9 mouse cellular contexts compared by ENCODE assay signal in genomic region chr2:163839519-163839918, GRCm38 (mm10). TPM values are rescaled to one million over a fixed set of nuclear protein-coding genes. Genes with fewer than 3 reads are reported as not detected.
DNase-seq lines count a peak whose midpoint lies in the region; ATAC-seq and TF ChIP-seq lines count a peak whose summit lies in the region.
"Had no signal": no experiment of that assay in that cellular context is flagged by ENCODE, and none has a peak within 500 bp of the region (broad histone marks: within the 10 kb centered on the region; RNA-seq: fewer than 3 reads in every experiment).

No protein-coding gene starts in this region.

- intact Hi-C loops in heart, adult 2 months (cut with DNase I) = no loop called here
- intact Hi-C loops in left cerebral cortex, postnatal 14 days (cut with DNase I) = loop anchor here (10.0 kb wide), 1 partner anchor 55 kb away; no protein-coding TSS in a partner anchor

- no peak for ATAC-seq in heart, embryonic 11.5 days (replicated peaks; ENCODE audit: insufficient number of reproducible peaks, low FRiP score, low TSS enrichment)

- TF ChIP-seq CTCF in heart, adult 2 months (IDR thresholded peaks at IDR 0.05) = no peak
- TF ChIP-seq CTCF in MEL (IDR thresholded peaks at IDR 0.05 in 2 of 3, conservative IDR thresholded peaks at IDR 0.05 in 1 of 3; ENCODE audit: control insufficient read depth in 1 of 3, insufficient read depth in 1 of 3, low read depth in 2 of 3, low read length in 3 of 3, poor library complexity in 1 of 3, severe bottlenecking in 1 of 3) = no peak

- no peak overlapping the region for H3K27ac ChIP-seq in heart, adult 2 months
- no peak overlapping the region for H3K27ac ChIP-seq in heart, embryonic 11.5 days (ENCODE audit: low read depth, low read length)
- no peak overlapping the region for H3K27ac ChIP-seq in MEL (ENCODE audit: control insufficient read depth, low read depth, low read length)
- H3K27ac ChIP-seq: kidney, postnatal 0 days had no signal

- no peak for TF ChIP-seq POLR2A in heart, adult 2 months (IDR thresholded peaks at IDR 0.05; ENCODE audit: insufficient read depth, low read depth, low read length)
- no peak for TF ChIP-seq POLR2A in MEL (IDR thresholded peaks at IDR 0.05; ENCODE audit: control insufficient read depth in 1 of 2, insufficient read depth in 1 of 2, low read depth in 1 of 2, low read length in 2 of 2, poor library complexity in 1 of 2)

- 0 out of 2 replicates have a peak, but pooled peaks cover 1% of the 10 kb centered on the region for H3K4me1 ChIP-seq in heart, adult 2 months (ENCODE audit: control insufficient read depth, insufficient read depth, low read length)
- H3K4me1 ChIP-seq in heart, embryonic 11.5 days (ENCODE audit: control insufficient read depth, insufficient read depth, low read length) = no peaks in the 10 kb centered on the region
- no peaks in the 10 kb centered on the region for H3K4me1 ChIP-seq in MEL (ENCODE audit: control insufficient read depth in 1 of 2, insufficient read depth in 2 of 2, low read length in 2 of 2)

- DNase-seq in heart, adult 2 months = peak; percentile 73
- peak; percentile 10 for DNase-seq in MEL (ENCODE audit: low read depth, low spot score)
- peak; percentile 82 to 85 for DNase-seq in cerebellum, adult 18-20 months
- peak; percentile 61 to 62 for DNase-seq in kidney, postnatal 25 days
- peak; percentile 68 for DNase-seq in testis, postnatal 14 days (ENCODE audit: low spot score)
- DNase-seq in urinary bladder, postnatal 10 days (ENCODE audit: low spot score) = no peak
- DNase-seq in left cerebral cortex, postnatal 14 days (ENCODE audit: low spot score in 2 of 2) = no peak

- 17% methylated on average over 6 of the region's 6 CpGs for WGBS in heart, adult 2 months
- 45% methylated on average over 6 of the region's 6 CpGs for whole genome bisulfite sequencing in heart, embryonic 11.5 days (ENCODE audit: insufficient replicate concordance)

- TF ChIP-seq EP300 in heart, adult 2 months (IDR thresholded peaks at IDR 0.05; ENCODE audit: insufficient read depth, low read depth, low read length) = no peak
- no peak for TF ChIP-seq EP300 in MEL (IDR thresholded peaks at IDR 0.05; ENCODE audit: low read depth in 1 of 2, low read length in 2 of 2)

- TF ChIP-seq RAD21 in MEL (IDR thresholded peaks at IDR 0.05; ENCODE audit: low read depth, low read length) = no peak

- no peaks in the 10 kb centered on the region for H3K36me3 ChIP-seq in heart, adult 2 months (ENCODE audit: control insufficient read depth, insufficient read depth, low read length)
- H3K36me3 ChIP-seq in heart, embryonic 11.5 days (ENCODE audit: control insufficient read depth, insufficient read depth, low read length) = no peaks in the 10 kb centered on the region
- H3K36me3 ChIP-seq in MEL (ENCODE audit: control insufficient read depth in 1 of 2, insufficient read depth in 2 of 2, low read length in 2 of 2) = no peaks in the 10 kb centered on the region

- H3K9me3 ChIP-seq in heart, embryonic 11.5 days (replicated peaks; ENCODE audit: control insufficient read depth, low read length) = no peaks in the 10 kb centered on the region
- no peaks in the 10 kb centered on the region for H3K9me3 ChIP-seq in MEL (replicated peaks; ENCODE audit: insufficient read depth, low read length)

- no peaks in the 10 kb centered on the region for H3K79me2 ChIP-seq in heart, adult 2 months (replicated peaks; ENCODE audit: control insufficient read depth, insufficient read depth, low read length)
- H3K79me2 ChIP-seq in MEL (ENCODE audit: control insufficient read depth, insufficient read depth, low read length, poor library complexity) = no peaks in the 10 kb centered on the region

- H3K4me2 ChIP-seq in heart, embryonic 11.5 days = no peak overlapping the region

- H3K27me3 ChIP-seq in heart, adult 2 months (ENCODE audit: control insufficient read depth, insufficient read depth, low read length) = no peaks in the 10 kb centered on the region
- H3K27me3 ChIP-seq in heart, embryonic 11.5 days (ENCODE audit: control insufficient read depth, insufficient read depth, low read length) = 0 out of 2 replicates have a peak, but pooled peaks cover 3% of the 10 kb centered on the region
- peaks cover 3% of the 10 kb centered on the region in 2 experiments for H3K27me3 ChIP-seq in MEL (ENCODE audit: control insufficient read depth in 1 of 2, insufficient read depth in 2 of 2, low read length in 2 of 2)

- no peak overlapping the region for H3K9ac ChIP-seq in heart, adult 2 months (ENCODE audit: low read depth, low read length)
- no peak overlapping the region for H3K9ac ChIP-seq in heart, embryonic 11.5 days (ENCODE audit: low read depth, low read length)
- H3K9ac ChIP-seq in MEL (ENCODE audit: control insufficient read depth, low read depth, low read length, poor library complexity, severe bottlenecking) = no peak overlapping the region

- H3K4me3 ChIP-seq in heart, adult 2 months = no peak overlapping the region
- no peak overlapping the region for H3K4me3 ChIP-seq in heart, embryonic 11.5 days (ENCODE audit: low read depth, low read length)
- H3K4me3 ChIP-seq in MEL (ENCODE audit: control insufficient read depth in 1 of 2, insufficient read depth in 1 of 2, low read depth in 2 of 2, low read length in 2 of 2) = no peak overlapping the region

TF ChIP-seq in MEL, 35 proteins besides CTCF, POLR2A, EP300 and RAD21:
- no peak for TF ChIP-seq NRF1 (IDR thresholded peaks at IDR 0.05; ENCODE audit: insufficient read depth, low read depth, low read length, poor library complexity, severe bottlenecking)
- no peak for TF ChIP-seq MYC (IDR thresholded peaks at IDR 0.05; ENCODE audit: low read depth, low read length)
- TF ChIP-seq KAT2A (conservative IDR thresholded peaks at IDR 0.05; ENCODE audit: low read depth, low read length) = no peak
- no peak for TF ChIP-seq ZNF384 (IDR thresholded peaks at IDR 0.05; ENCODE audit: low read depth, low read length)
- no peak for TF ChIP-seq ETS1 (IDR thresholded peaks at IDR 0.05; ENCODE audit: low read depth, low read length)
- no peak for TF ChIP-seq ZC3H11A (IDR thresholded peaks at IDR 0.05; ENCODE audit: low read depth, low read length)

RNA-seq across cellular contexts. Expression of gene Kcnk15, which starts 13.9 kb away (rescaled TPM):
- total RNA-seq in heart, adult 2 months (2021) = not detected
- not detected in 2 replicates for polyA plus RNA-seq in heart, adult 2 months (2012; rRNA removed)
- not detected in 2 replicates for polyA plus RNA-seq in heart, embryonic 11.5 days (2014; fragmentation: Nextera tagmentation; extraction: Ambion mirVana)
- total RNA-seq in MEL (2012; rRNA removed) = not detected in 2 replicates
- polyA plus RNA-seq in MEL (2012; ENCODE audit: insufficient read depth in 1 of 2, insufficient read length in 2 of 2, low read depth in 1 of 2, low replicate concordance in 2 of 2, missing spikeins in 1 of 2) = not detected
- not detected for total RNA-seq in left cerebral cortex, postnatal 14 days (2021)
- polyA plus RNA-seq: kidney, postnatal 0 days had no signal

RNA-seq across cellular contexts. Expression of gene Ccn5, which starts 18.9 kb away (rescaled TPM):
- total RNA-seq in heart, adult 2 months (2021) = 1 to 10 TPM; 1.3 to 2.6 TPM
- polyA plus RNA-seq in heart, adult 2 months (2012; rRNA removed) = 11.6 and 18.4 TPM in 2 replicates
- polyA plus RNA-seq in heart, embryonic 11.5 days (2014; fragmentation: Nextera tagmentation; extraction: Ambion mirVana) = 0.14 and 0.17 TPM in 2 replicates
- total RNA-seq in MEL (2012; rRNA removed) = not detected in 2 replicates
- polyA plus RNA-seq in MEL (2012; ENCODE audit: insufficient read depth in 1 of 2, insufficient read length in 2 of 2, low read depth in 1 of 2, low replicate concordance in 2 of 2, missing spikeins in 1 of 2) = not detected
- total RNA-seq in left cerebral cortex, postnatal 14 days (2021) = under 1 TPM in 1 of 2 experiments, not detected in 1; 0.25 TPM

Comparison
In these comparisons a context has a peak if more than half of its experiments do, and no peak if none do; other contexts are left out.
1. DNase-seq: peak in heart, adult 2 months (2 of 2), MEL (single experiment), cerebellum, adult 18-20 months (2 of 2), kidney, postnatal 25 days (2 of 2) and testis, postnatal 14 days (single experiment); none in urinary bladder, postnatal 10 days (single experiment) and left cerebral cortex, postnatal 14 days (0 of 2).